Mouse (Mus musculus) cerebellum, adult (tissue): Measurements from ENCODE around the gene Arid1b.

Source experiments
- ATAC-seq: cut with Nextera tagmentation; 2 replicates; pipeline ENCODE4 v1.9.2; 2017; ENCODE audit warnings: mild to moderate bottlenecking, moderate library complexity, mixed read lengths; ENCODE audit not compliant: insufficient number of reproducible peaks, low FRiP score, low TSS enrichment

Arid1b gene

GRCm38 (mm10) chr17:5012517-5012916 is 18.4 kb downstream of the Arid1b start:
- ATAC-seq, result no peak

- no peak for ATAC-seq
These were observed 20.3 kb downstream of the Arid1b start for GRCm38 (mm10) chr17:5014327-5014957.

GRCm38 (mm10) chr17:5016404-5016803 is 22.3 kb downstream of the Arid1b start:
- ATAC-seq, result no peak

GRCm38 (mm10) chr17:5017065-5017464 is 22.9 kb downstream of the Arid1b start:
- ATAC-seq, result no peak

- 0 out of 2 replicates have a peak, but pooled peaks have one; percentile 10 for ATAC-seq
These were observed 27.3 kb downstream of the Arid1b start for GRCm38 (mm10) chr17:5021303-5022003.

- ATAC-seq, result no peak
These were observed 27.9 kb downstream of the Arid1b start for GRCm38 (mm10) chr17:5022019-5022544.

- ATAC-seq, result no peak
These were observed 29.6 kb downstream of the Arid1b start for GRCm38 (mm10) chr17:5023745-5024144.

- no peak for ATAC-seq
These were observed 31.3 kb downstream of the Arid1b start for GRCm38 (mm10) chr17:5025400-5025799.

- no peak for ATAC-seq
These were observed 32.4 kb downstream of the Arid1b start for GRCm38 (mm10) chr17:5026578-5026977.

GRCm38 (mm10) chr17:5029148-5029547 is 35.0 kb downstream of the Arid1b start:
- ATAC-seq, result no peak

GRCm38 (mm10) chr17:5030290-5030689 is 36.2 kb downstream of the Arid1b start:
- ATAC-seq, result no peak

GRCm38 (mm10) chr17:5033346-5033745 is 39.2 kb downstream of the Arid1b start:
- no peak for ATAC-seq

- ATAC-seq, result no peak
These were observed 40.1 kb downstream of the Arid1b start for GRCm38 (mm10) chr17:5034201-5034600.

- ATAC-seq, result no peak
These were observed 42.2 kb downstream of the Arid1b start for GRCm38 (mm10) chr17:5036200-5036835.

- ATAC-seq, result no peak
These were observed 43.1 kb downstream of the Arid1b start for GRCm38 (mm10) chr17:5037199-5037598.

GRCm38 (mm10) chr17:5039826-5040225 is 45.7 kb downstream of the Arid1b start:
- ATAC-seq, result no peak

GRCm38 (mm10) chr17:5043871-5044270 is 49.7 kb downstream of the Arid1b start:
- ATAC-seq, result no peak

GRCm38 (mm10) chr17:5045613-5046012 is 51.5 kb downstream of the Arid1b start:
- ATAC-seq, result no peak

- ATAC-seq, result no peak
These were observed 53.2 kb downstream of the Arid1b start for GRCm38 (mm10) chr17:5047373-5047772.

- no peak for ATAC-seq
These were observed 56.1 kb downstream of the Arid1b start for GRCm38 (mm10) chr17:5050266-5050665.

GRCm38 (mm10) chr17:5050970-5051530 is 56.9 kb downstream of the Arid1b start:
- no peak for ATAC-seq
